Mouse (Mus musculus): ENCODE data around the gene Haus7.
"Not testable (repeated sequence)": the region's sequence is repeated elsewhere in the genome, so short reads cannot be mapped to it uniquely, and the experiment has no call there.

The Haus7 gene

GRCm38 (mm10) chrX:73467446-73468241, 8.8 kb upstream of the Haus7 start:
- DNase-seq (ENCODE audit: low spot score in 2 of 2): peak in 1 of 2 experiments; percentile 53

- DNase-seq (ENCODE audit: low spot score in 2 of 2): peak in 1 of 2 experiments; percentile 53
Measured at GRCm38 (mm10) chrX:73465483-73466186, 6.8 kb upstream of the Haus7 start.

GRCm38 (mm10) chrX:73460792-73461191, 1.9 kb upstream of the Haus7 start:
- DNase-seq (ENCODE audit: low spot score in 2 of 2): no peak

- DNase-seq (ENCODE audit: low spot score in 2 of 2): peak in 1 of 2 experiments; percentile 73
Measured at GRCm38 (mm10) chrX:73451949-73452348, 6.9 kb downstream of the Haus7 start.

- DNase-seq (ENCODE audit: low spot score in 2 of 2): no peak
Measured at GRCm38 (mm10) chrX:73441428-73441827, 17.4 kb downstream of the Haus7 start.

- DNase-seq (ENCODE audit: low spot score in 2 of 2): no peak
Measured at GRCm38 (mm10) chrX:73435252-73435651, 23.6 kb downstream of the Haus7 start, which contains the start of gene Trex2. Gene Trex2 (minus strand): TSS chrX:73435344.

GRCm38 (mm10) chrX:73432850-73433249, 26.0 kb downstream of the Haus7 start:
- no peak for DNase-seq (ENCODE audit: low spot score in 2 of 2)

- DNase-seq (ENCODE audit: low spot score in 2 of 2): no peak
Measured at GRCm38 (mm10) chrX:73430036-73430435, 28.8 kb downstream of the Haus7 start.

GRCm38 (mm10) chrX:73412767-73413166, 46.1 kb downstream of the Haus7 start:
- no peak for DNase-seq (ENCODE audit: low spot score in 2 of 2)

GRCm38 (mm10) chrX:73410880-73411517, 47.8 kb downstream of the Haus7 start, which contains the start of gene Zfp92:
Gene Zfp92 (plus strand): TSS chrX:73411096.
- DNase-seq (ENCODE audit: low spot score in 2 of 2): no peak

GRCm38 (mm10) chrX:73401616-73402015, 57.2 kb downstream of the Haus7 start:
- no peak for DNase-seq (ENCODE audit: low spot score in 2 of 2)

GRCm38 (mm10) chrX:73400951-73401350, 57.9 kb downstream of the Haus7 start:
- peak in 1 of 2 experiments; percentile 44 for DNase-seq (ENCODE audit: low spot score in 2 of 2)

GRCm38 (mm10) chrX:73398636-73399035, 60.2 kb downstream of the Haus7 start, which contains the start of gene Gm18336:
Gene Gm18336 (minus strand): TSS chrX:73398736.
- DNase-seq (ENCODE audit: low spot score in 2 of 2): not testable (repeated sequence)

GRCm38 (mm10) chrX:73396446-73396845, 62.4 kb downstream of the Haus7 start:
- DNase-seq (ENCODE audit: low spot score in 2 of 2): no peak

GRCm38 (mm10) chrX:73391481-73391880, 67.4 kb downstream of the Haus7 start:
- no peak for DNase-seq (ENCODE audit: low spot score in 2 of 2)

Measured in urinary bladder, postnatal 4 days (tissue).